Mouse (Mus musculus): ENCODE data around the gene Pakap. TPM values are rescaled to one million over a fixed set of nuclear protein-coding genes. Genes with fewer than 3 reads are reported as not detected.
A peak's percentile ranks its signal among the peaks of the same experiment; 100 is the strongest.

Gene Pakap
- polyA plus RNA-seq, 1 experiment from 2014 or later: 39.4 TPM

DNA sequence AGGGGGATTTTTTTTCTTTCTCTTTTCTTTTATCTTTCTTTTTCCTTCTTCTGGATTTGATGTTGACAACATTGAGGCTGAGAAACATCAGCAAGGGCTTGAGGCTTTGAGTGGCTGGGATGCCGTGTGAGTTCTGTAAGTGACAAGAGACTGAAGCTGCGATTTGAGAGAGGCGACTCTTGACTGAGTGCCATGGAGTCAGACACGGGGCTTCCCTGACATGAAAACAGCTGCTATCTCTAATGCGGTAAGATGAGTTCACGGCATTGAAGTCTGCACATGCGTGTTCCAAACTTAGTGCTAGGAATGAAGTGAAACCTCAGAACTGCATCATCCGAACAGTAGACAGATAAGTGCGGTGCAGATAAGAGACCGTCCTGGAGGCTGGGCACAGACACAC, 11.7 kb downstream of the Pakap start:
- Histone ChIP-seq H3K27me3 (ENCODE audit: low read depth, poor library complexity, severe bottlenecking) (no peaks in the 10 kb centered on the region), H3K9me3 (replicated peaks) (no peaks in the 10 kb centered on the region), H3K4me1 (no peaks in the 10 kb centered on the region), H3K27ac (no peak overlapping the region), H3K36me3 (no peaks in the 10 kb centered on the region; the same call in 1 of the 2 replicates), H3K4me3 (no peak overlapping the region)
- no peak for DNase-seq (ENCODE audit: low spot score)
- 92% methylated on average over 10 of the region's 10 CpGs for WGBS

DNA sequence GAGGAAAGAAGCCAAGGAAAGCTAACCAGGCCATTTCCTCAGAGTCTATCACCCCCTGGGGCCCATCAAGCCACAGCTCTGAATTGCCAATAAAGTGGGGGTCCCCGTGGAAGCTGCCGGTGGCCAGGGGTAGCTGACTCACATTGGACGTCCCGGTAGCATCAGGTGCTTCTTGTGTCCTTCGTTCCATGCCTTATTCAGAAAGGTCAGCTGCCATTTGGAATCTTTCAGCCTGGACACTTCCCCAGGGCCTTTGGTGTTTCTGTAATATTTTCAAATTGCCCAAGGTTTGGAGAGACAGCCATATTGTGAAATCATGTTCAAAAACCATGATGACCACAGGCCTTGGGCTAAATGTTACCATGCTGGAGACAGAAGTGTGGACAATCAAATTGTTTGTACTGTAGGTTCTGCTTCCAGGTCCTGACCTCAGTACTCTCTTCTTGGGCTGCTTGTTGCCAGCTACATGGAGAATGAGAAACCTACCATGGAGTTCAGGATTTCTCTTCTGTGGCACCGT, 17.4 kb downstream of the Pakap start:
- peaks cover 10% of the 10 kb centered on the region for H3K4me1 ChIP-seq

DNA sequence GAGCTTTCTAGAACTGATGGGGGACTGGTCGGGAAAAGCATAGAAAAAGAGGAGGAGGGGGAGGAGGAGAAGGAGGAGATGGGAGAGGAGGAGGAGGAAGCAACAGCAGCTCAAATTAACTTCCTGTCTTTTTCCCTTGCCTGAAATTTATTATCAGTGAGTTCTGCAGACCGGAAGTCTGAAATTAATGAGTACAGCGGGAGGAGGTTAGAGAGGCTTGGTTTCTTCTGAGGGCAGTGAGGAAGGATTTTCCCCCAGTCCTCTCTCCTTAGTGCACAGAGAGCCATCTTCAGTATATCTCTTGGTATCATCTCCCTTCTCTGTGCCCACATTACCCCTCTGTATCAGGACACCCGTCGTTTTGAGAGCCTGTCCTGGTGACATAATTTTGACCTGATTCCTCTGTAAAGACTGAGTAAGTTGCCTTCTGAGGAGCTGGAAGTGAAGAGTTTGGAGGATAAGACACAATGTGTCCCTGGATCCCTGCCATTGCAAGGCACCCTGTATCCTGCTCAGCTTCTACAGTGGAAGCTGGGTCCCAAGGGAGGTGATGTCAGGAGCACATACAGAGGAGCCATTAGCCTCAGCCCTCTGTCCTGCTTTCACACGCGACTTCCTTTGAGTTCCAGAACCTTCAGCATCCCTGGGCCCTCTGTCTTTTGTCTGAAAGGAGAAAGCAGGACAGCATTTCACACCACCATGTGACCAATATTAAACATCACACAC, 19.1 kb downstream of the Pakap start:
- Histone ChIP-seq H3K4me1 (peaks cover 10% of the 10 kb centered on the region), H3K27ac (no peak overlapping the region), H3K36me3 (no peaks in the 10 kb centered on the region), H3K9me3 (replicated peaks) (no peaks in the 10 kb centered on the region), H3K27me3 (ENCODE audit: low read depth, poor library complexity, severe bottlenecking) (no peaks in the 10 kb centered on the region), H3K4me3 (no peak overlapping the region)
- no peak for DNase-seq (ENCODE audit: low spot score)
- WGBS: 68% methylated on average over 7 of the region's 7 CpGs

More for the DNA sequence above, 17.4 kb downstream of the Pakap start:
- no peak for DNase-seq (ENCODE audit: low spot score)
- no peaks in the 10 kb centered on the region for H3K9me3 ChIP-seq (replicated peaks)
- WGBS: 90% methylated on average over 6 of the region's 6 CpGs
- no peaks in the 10 kb centered on the region for H3K27me3 ChIP-seq (ENCODE audit: low read depth, poor library complexity, severe bottlenecking)
- H3K36me3 ChIP-seq: no peaks in the 10 kb centered on the region
- no peak overlapping the region for H3K27ac ChIP-seq
- no peak overlapping the region for H3K4me3 ChIP-seq

DNA sequence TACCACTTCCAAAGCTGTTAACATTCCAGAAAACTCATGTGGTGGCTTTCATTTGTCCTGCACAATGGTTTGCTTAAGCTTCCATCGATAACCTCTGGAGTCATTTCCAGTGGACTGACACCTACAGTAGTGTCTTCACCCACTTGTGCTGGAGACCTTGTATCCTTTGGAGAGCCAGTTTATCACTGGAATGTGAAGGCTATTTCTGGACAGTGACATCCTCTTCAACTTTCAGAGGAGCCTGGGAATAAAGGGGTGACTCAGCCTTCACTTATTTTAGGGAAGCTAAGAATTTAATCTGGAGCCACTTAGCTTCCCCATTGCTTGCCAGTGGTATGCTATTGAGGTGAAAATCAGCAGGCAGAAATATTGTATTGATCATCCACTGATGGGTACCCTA, 20.4 kb downstream of the Pakap start:
- H3K4me3 ChIP-seq: no peak overlapping the region
- H3K36me3 ChIP-seq: no peaks in the 10 kb centered on the region
- WGBS: 89% methylated on average over 1 of the region's 1 CpGs
- DNase-seq (ENCODE audit: low spot score): no peak
- H3K27ac ChIP-seq: no peak overlapping the region
- no peaks in the 10 kb centered on the region for H3K9me3 ChIP-seq (replicated peaks)
- H3K27me3 ChIP-seq (ENCODE audit: low read depth, poor library complexity, severe bottlenecking): no peaks in the 10 kb centered on the region
- H3K4me1 ChIP-seq: peaks cover 10% of the 10 kb centered on the region

DNA sequence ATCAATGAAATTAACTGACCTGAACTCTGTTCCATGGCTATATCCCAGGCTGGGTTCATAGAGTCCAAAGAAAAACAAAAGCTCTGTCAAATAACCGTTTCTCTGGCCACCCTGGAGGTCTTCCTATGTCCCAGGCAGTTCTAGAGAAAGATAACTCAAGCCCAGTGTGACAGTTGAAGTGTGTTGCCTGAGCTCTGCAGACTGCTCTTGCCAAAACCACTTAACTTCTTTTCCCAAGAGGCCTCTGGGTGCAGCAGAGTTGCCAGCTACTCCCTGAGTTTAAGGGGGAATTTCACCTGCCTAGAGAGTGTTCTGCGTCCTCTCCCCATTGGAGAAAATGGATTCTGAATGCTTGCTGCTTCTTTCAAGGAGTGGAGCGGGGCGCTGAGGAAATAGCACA, 24.8 kb downstream of the Pakap start:
- no peaks in the 10 kb centered on the region for H3K9me3 ChIP-seq (replicated peaks)
- H3K36me3 ChIP-seq: no peaks in the 10 kb centered on the region
- DNase-seq (ENCODE audit: low spot score): no peak
- no peaks in the 10 kb centered on the region for H3K27me3 ChIP-seq (ENCODE audit: low read depth, poor library complexity, severe bottlenecking)
- WGBS: 89% methylated on average over 4 of the region's 4 CpGs
- no peak overlapping the region for H3K27ac ChIP-seq
- no peak overlapping the region for H3K4me3 ChIP-seq
- no peaks in the 10 kb centered on the region for H3K4me1 ChIP-seq

DNA sequence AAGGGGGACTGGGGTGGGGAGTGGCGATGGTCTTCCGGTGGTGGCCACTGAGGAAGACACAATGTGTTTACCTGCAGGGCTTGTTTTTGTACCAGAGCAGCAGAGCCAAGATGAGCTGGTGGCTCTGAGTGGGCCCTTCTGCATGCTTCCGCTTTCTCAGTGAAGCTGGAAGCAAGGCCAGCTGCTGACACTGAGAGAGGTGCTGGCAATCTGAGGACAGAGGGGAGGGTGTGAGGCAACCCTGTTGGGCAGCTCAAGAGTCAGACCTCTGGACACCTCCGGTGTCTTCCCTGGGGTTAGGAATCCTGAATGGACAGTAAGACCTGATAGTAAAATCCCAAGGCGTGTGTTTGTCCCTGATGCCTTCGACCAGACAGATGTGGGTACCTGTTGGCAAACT, 32.0 kb downstream of the Pakap start:
- Histone ChIP-seq H3K27ac (no peak overlapping the region), H3K27me3 (ENCODE audit: low read depth, poor library complexity, severe bottlenecking) (no peaks in the 10 kb centered on the region), H3K4me1 (0 out of 2 replicates have a peak, but pooled peaks cover 5% of the 10 kb centered on the region), H3K9me3 (replicated peaks) (no peaks in the 10 kb centered on the region), H3K4me3 (no peak overlapping the region), H3K36me3 (no peaks in the 10 kb centered on the region)
- WGBS: 95% methylated on average over 6 of the region's 6 CpGs
- no peak for DNase-seq (ENCODE audit: low spot score)

DNA sequence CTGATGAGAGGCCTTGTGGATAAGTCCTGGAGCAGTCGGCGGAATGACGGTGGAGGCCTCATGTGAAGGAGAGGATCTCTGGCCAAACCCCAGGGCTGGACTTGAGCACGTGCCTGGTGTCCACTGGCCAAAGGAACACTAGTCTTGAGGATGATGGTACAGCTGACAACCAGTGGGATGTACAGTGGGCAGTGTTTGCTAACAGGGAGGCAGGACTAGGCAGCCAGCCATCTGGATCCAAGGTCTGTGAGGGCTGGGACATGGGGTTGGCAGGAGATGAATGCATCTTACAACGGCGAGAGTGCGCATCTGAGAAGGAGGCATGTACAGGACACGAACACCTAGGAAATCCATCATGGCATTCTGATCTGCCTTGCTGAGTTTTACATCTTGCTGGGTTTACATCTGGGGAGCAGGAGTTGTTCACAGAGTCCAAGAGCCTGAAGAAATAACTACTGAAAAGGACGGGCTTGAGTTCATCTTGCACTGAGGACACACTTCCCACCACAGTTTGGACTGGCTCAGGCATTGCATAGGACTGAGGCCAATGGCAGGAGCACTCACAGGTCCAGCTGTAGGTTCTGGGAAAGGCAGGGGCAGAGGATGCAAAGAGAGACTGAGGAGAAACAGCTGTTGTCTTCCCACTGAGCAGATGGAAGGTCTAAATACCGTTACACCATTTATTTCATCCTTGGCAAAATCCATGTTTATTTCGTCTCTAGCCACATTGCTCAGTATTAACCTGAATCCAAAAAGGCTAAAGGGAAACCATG, 32.9 kb downstream of the Pakap start:
- H3K4me1 ChIP-seq: 0 out of 2 replicates have a peak, but pooled peaks cover 5% of the 10 kb centered on the region
- no peak overlapping the region for H3K4me3 ChIP-seq
- DNase-seq (ENCODE audit: low spot score): no peak
- H3K9me3 ChIP-seq (replicated peaks): no peaks in the 10 kb centered on the region
- H3K27me3 ChIP-seq (ENCODE audit: low read depth, poor library complexity, severe bottlenecking): no peaks in the 10 kb centered on the region
- 92% methylated on average over 11 of the region's 11 CpGs for WGBS
- no peaks in the 10 kb centered on the region for H3K36me3 ChIP-seq
- no peak overlapping the region for H3K27ac ChIP-seq

DNA sequence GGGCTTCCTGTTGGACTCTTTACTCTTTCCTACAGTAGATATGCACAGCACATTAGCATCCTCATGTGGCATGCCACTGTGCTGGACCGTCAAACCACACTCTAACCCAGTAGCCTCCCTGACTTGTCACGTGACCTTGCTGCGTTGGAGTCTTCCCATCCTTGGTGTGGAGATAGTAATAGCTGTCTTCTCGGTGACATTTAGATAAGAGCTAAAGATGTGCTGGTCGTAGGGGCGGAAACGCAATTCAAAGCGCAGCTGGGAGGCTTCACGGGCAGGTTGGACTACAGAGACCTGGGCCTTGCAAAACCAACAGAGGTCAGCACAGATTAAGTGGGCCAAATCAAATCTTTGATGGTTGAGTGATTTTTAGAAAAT, 33.5 kb downstream of the Pakap start:
- Histone ChIP-seq H3K4me1 (peaks cover 5% of the 10 kb centered on the region; the same call in 1 of the 2 replicates), H3K4me3 (no peak overlapping the region)

DNA sequence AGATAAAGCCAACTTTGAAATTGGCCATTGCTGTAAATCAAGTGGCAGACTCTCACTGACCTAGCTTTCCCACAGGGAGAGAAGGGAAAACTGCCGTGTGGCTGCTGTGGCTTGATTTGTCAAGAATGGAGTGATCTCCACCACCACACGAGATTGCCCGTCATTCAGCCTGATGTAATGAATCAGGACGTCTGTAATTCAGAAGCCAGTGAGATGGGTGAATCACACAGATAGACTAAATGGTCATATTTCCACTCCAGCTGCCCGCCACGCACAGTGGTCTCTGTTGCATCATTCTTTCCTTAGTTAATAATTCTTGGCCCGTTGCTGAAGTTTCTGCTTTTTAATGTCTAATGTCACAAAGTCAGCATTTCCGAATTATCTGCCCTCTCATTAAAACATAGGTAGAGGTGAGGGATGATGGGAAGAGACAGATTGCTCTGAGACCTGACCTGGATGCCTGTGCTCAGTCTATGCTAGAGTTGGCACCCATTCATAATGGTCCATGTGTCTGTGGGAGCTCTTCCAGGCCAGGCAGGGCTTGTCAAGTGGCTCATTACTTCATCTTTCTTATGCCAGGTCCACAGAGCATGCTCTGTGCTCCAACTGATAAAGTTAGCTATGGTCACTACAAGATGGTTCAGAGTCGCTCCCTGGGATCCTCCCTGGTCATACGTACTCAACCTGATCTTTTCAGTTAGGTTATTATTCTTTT, 34.1 kb downstream of the Pakap start:
- no peaks in the 10 kb centered on the region for H3K27me3 ChIP-seq (ENCODE audit: low read depth, poor library complexity, severe bottlenecking)
- no peaks in the 10 kb centered on the region for H3K36me3 ChIP-seq
- no peaks in the 10 kb centered on the region for H3K9me3 ChIP-seq (replicated peaks)
- no peak for DNase-seq (ENCODE audit: low spot score)
- H3K4me1 ChIP-seq: peaks cover 10% of the 10 kb centered on the region
- H3K4me3 ChIP-seq: no peak overlapping the region
- no peak overlapping the region for H3K27ac ChIP-seq
- 84% methylated on average over 10 of the region's 10 CpGs for WGBS

More for the DNA sequence above, 33.5 kb downstream of the Pakap start:
- H3K27me3 ChIP-seq (ENCODE audit: low read depth, poor library complexity, severe bottlenecking): no peaks in the 10 kb centered on the region
- H3K27ac ChIP-seq: no peak overlapping the region
- no peak for DNase-seq (ENCODE audit: low spot score)
- no peaks in the 10 kb centered on the region for H3K36me3 ChIP-seq
- 79% methylated on average over 9 of the region's 9 CpGs for WGBS
- no peaks in the 10 kb centered on the region for H3K9me3 ChIP-seq (replicated peaks)

DNA sequence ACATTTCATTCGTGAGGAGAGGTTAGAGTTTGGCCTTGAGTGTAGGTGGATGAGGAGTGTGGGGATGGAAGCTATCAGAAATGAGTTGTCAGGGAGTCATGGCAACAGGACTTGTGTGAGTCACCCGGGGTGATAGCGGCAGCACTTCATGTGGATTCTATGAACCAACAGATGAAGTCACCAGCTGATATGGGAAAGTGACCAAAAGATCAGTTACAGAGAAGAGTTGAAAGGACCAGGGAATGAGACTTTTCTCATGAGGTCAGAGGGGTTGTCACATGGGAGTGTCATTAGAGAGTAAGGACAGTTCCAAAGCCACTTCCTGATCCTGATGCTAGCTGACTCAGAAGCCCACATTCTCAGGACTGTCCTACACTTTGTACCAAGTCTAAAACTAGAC, 38.3 kb downstream of the Pakap start:
- no peak for DNase-seq (ENCODE audit: low spot score)
- 93% methylated on average over 3 of the region's 3 CpGs for WGBS
- H3K27ac ChIP-seq: no peak overlapping the region
- H3K27me3 ChIP-seq (ENCODE audit: low read depth, poor library complexity, severe bottlenecking): no peaks in the 10 kb centered on the region
- no peaks in the 10 kb centered on the region for H3K9me3 ChIP-seq (replicated peaks)
- peaks cover 33% of the 10 kb centered on the region for H3K4me1 ChIP-seq
- no peaks in the 10 kb centered on the region for H3K36me3 ChIP-seq
- no peak overlapping the region for H3K4me3 ChIP-seq

DNA sequence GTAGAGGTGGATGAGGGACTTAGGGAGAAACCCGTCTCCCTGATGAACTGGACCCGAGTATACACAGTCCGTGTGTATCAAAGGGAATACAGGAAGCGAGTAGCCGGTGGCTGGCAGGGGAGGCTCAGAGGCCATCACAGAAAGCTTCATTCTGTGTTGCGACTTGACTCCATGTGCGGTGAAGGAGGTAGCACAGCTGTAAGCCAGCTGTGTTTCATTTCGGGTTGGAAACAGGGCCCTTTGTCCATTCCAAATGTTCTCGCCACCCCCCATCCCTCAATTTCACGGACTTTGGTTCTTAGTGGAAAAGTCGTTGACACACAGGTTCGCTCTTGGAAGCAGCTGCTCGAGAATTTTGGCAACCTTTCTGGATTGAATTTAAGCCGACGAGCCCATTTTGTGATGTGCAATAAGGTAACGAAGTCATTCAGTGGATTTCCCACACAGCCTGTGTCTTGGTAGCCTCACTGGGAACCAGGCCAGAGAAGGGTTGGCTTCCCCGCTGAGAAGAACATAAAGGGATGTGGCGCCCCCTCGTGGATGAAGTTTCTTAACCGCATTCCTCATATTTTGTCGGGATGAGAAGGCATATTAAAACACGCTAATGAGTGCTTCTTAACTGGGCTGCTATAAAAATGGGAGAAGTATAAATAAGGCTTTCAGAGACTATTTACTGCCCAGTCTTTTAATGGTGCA, 39.4 kb downstream of the Pakap start:
- DNase-seq (ENCODE audit: low spot score): peak; percentile 93
- Histone ChIP-seq H3K9me3 (replicated peaks) (no peaks in the 10 kb centered on the region), H3K36me3 (no peaks in the 10 kb centered on the region), H3K4me1 (peaks cover 43% of the 10 kb centered on the region), H3K27me3 (ENCODE audit: low read depth, poor library complexity, severe bottlenecking) (no peaks in the 10 kb centered on the region), H3K27ac (peak overlapping the region; percentile 67), H3K4me3 (peak overlapping the region; percentile 6; the same call in 1 of the 2 replicates)
- 40% methylated on average over 22 of the region's 22 CpGs for WGBS

DNA sequence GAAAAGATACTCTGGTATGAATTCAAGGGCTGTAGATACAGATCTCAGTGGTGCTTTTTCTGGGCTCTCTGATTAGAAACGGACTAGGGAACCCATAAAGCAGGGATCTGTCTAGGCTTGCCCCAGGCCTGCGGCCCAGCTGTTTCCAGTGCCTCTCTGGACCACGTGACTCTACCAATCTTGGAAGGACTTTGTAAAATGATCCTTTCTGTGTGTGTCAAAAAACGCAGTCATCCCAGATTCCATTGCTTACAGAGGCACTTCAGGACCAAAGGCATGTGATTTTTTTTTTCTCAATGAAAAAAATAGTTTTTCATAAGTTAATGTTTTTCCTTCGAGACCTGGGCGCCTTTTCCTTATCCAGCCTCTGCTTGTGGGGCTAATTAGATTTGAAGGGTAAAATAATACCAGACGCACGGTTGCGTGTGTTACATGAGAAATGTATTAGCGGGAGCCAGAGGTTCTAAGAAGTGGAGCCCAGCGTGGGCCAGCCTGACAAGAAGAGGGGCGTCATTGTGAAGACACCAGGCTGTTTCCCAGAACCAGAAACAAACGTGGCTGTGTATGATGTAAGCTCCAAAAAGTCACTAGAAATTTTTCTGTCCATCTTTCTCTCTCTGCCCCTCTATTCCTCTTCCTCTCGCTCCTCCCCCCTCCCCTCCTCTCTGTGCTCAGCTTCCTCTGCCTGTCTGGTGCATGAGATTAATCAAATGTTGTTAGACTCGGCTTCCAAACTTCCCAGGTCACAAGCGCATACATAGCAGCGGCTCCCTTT, 43.5 kb downstream of the Pakap start:
- peak overlapping the region; percentile 79 for H3K27ac ChIP-seq
- H3K9me3 ChIP-seq (replicated peaks): no peaks in the 10 kb centered on the region
- 28% methylated on average over 17 of the region's 17 CpGs for WGBS
- no peaks in the 10 kb centered on the region for H3K36me3 ChIP-seq
- H3K4me3 ChIP-seq: peak overlapping the region; percentile 33
- peaks cover 48% of the 10 kb centered on the region for H3K4me1 ChIP-seq
- DNase-seq (ENCODE audit: low spot score): peak; percentile 73
- no peaks in the 10 kb centered on the region for H3K27me3 ChIP-seq (ENCODE audit: low read depth, poor library complexity, severe bottlenecking)

All from limb, embryonic 10.5 days (tissue).